ENCODE assay signal across 18 mouse cellular contexts in genomic region chr12:51567225-51567624, GRCm38 (mm10). TPM values are rescaled to one million over a fixed set of nuclear protein-coding genes. Genes with fewer than 3 reads are reported as not detected.
DNase-seq lines count a peak whose midpoint lies in the region; ATAC-seq lines count a peak whose summit lies in the region.
"Had no signal": no experiment of that assay in that cellular context is flagged by ENCODE, and none has a peak within 500 bp of the region (broad histone marks: within the 10 kb centered on the region; RNA-seq: fewer than 3 reads in every experiment).

No protein-coding gene starts in this region.

- H3K4me1 ChIP-seq in heart, embryonic 16.5 days (ENCODE audit: control insufficient read depth, insufficient read depth, low read length) = no peaks in the 10 kb centered on the region
- H3K4me1 ChIP-seq: forebrain, embryonic 15.5 days had no signal

- no peak overlapping the region for H3K4me3 ChIP-seq in heart, embryonic 16.5 days (ENCODE audit: low read length)
- H3K4me3 ChIP-seq: embryonic facial prominence, embryonic 12.5 days; forebrain, embryonic 15.5 days; hindbrain, embryonic 10.5 days had no signal

- H3K36me3 ChIP-seq in heart, embryonic 16.5 days (ENCODE audit: control insufficient read depth, insufficient read depth) = no peaks in the 10 kb centered on the region
- H3K36me3 ChIP-seq: embryonic facial prominence, embryonic 12.5 days; forebrain, embryonic 15.5 days; hindbrain, embryonic 10.5 days had no signal

- H3K9ac ChIP-seq in heart, embryonic 16.5 days (ENCODE audit: low read length) = no peak overlapping the region
- H3K9ac ChIP-seq: embryonic facial prominence, embryonic 12.5 days; forebrain, embryonic 15.5 days had no signal

- peak overlapping the region; percentile 39; the same call in 1 of the 2 replicates for H3K4me2 ChIP-seq in heart, embryonic 16.5 days (ENCODE audit: low read depth, low read length)
- H3K4me2 ChIP-seq: embryonic facial prominence, embryonic 12.5 days; forebrain, embryonic 15.5 days had no signal

- H3K9me3 ChIP-seq in heart, embryonic 16.5 days (replicated peaks; ENCODE audit: control insufficient read depth, low read length) = 0 out of 2 replicates have a peak, but pooled peaks cover 4% of the 10 kb centered on the region
- H3K9me3 ChIP-seq: forebrain, embryonic 15.5 days had no signal

- ATAC-seq in heart, embryonic 16.5 days (replicated peaks; ENCODE audit: extremely low read depth, insufficient read depth, low FRiP score) = no peak
- ATAC-seq: forebrain, embryonic 15.5 days; inflammation-experienced regulatory T-cells, adult 6 months had no signal

- 35% methylated on average over 7 of the region's 7 CpGs for WGBS in heart, embryonic 16.5 days

- no peak overlapping the region for H3K27ac ChIP-seq in heart, embryonic 16.5 days (ENCODE audit: low read length)
- H3K27ac ChIP-seq: embryonic facial prominence, embryonic 12.5 days; forebrain, embryonic 15.5 days; hindbrain, embryonic 10.5 days had no signal

- H3K27me3 ChIP-seq in heart, embryonic 16.5 days (ENCODE audit: control insufficient read depth, insufficient read depth, low read length) = no peaks in the 10 kb centered on the region
- H3K27me3 ChIP-seq: embryonic facial prominence, embryonic 12.5 days; forebrain, embryonic 15.5 days had no signal

- peak; percentile 8 for DNase-seq in adrenal gland, postnatal 10 days
- no peak for DNase-seq in adrenal gland, adult 8-10 months
- DNase-seq in heart, adult 18-20 months = no peak
- DNase-seq in embryo, embryonic 11 days = peak; percentile 8
- DNase-seq in yolk sac, embryonic 10.5 days (ENCODE audit: low spot score) = peak; percentile 9
- no peak for DNase-seq in layer of hippocampus, adult 9-10 months (ENCODE audit: low spot score)
- no peak for DNase-seq in left cerebral cortex, postnatal 36 days (ENCODE audit: low spot score in 2 of 2)
- DNase-seq: adrenal gland, postnatal 14 days; cerebellum, postnatal 10 days; kidney, adult 8-10 months; left cerebral cortex, postnatal 4 days; lung, adult 18-20 months had no signal

- intact Hi-C loops in left cerebral cortex, postnatal 36 days (cut with DNase I) = loop anchor here (10.0 kb wide), 1 partner anchor 92 kb away; no protein-coding TSS in a partner anchor

RNA-seq across cellular contexts. Expression of gene Coch, which starts 25.9 kb away (rescaled TPM):
- total RNA-seq in adrenal gland, postnatal 10 days (2021) = 1 to 10 TPM in 1 of 2 experiments, under 1 TPM in 1; 0.33 to 2.1 TPM
- total RNA-seq in adrenal gland, adult 8-10 months (2022) = 1 to 10 TPM in 2 of 4 experiments, under 1 TPM in 2; 0.12 to 8.4 (median 2.1) TPM
- polyA plus RNA-seq in heart, embryonic 16.5 days (2015; fragmentation: Nextera tagmentation; extraction: Ambion mirVana) = 1.2 and 1.3 TPM in 2 replicates
- total RNA-seq in heart, adult 18-20 months (2021) = under 1 TPM; 0.20 to 0.44 TPM
- 10 to 100 TPM; 27.4 to 30.9 TPM for total RNA-seq in left cerebral cortex, postnatal 36 days (2021)
- total RNA-seq: megakaryocyte-erythroid progenitor cell, adult 5-6 weeks had no signal

Comparison
In these comparisons a context has a peak if more than half of its experiments do, and no peak if none do; other contexts are left out.
1. DNase-seq: peak in adrenal gland, postnatal 10 days (single experiment), embryo, embryonic 11 days (single experiment) and yolk sac, embryonic 10.5 days (single experiment); none in adrenal gland, adult 8-10 months (single experiment), heart, adult 18-20 months (0 of 2), layer of hippocampus, adult 9-10 months (single experiment) and left cerebral cortex, postnatal 36 days (0 of 2).